Mouse (Mus musculus) R1 (cell line): Measurements from ENCODE around the gene Tbx15.

Experiments
- DNase-seq: peaks from one replicate; pipeline ENCODE4 v3.0.0-alpha.2; 2018; ENCODE audit warnings: low read depth, low spot score

Gene Tbx15

GRCm38 (mm10) chr3:99387127-99387526 lies 146.9 kb downstream of the Tbx15 start:
- DNase-seq: no peak
